Mouse (Mus musculus) left cerebral cortex, postnatal 25 days (tissue): ENCODE measurements at regions not wholly inside any gene's neighbourhood (a gene's known extent, or its start where the extent isn't known, plus 50 kb on each side); places are given as distances from the start of the nearest gene placed in this dataset.
"Not testable (repeated sequence)": the region's sequence is repeated elsewhere in the genome, so short reads cannot be mapped to it uniquely, and the experiment has no call there.

Source experiments
- DNase-seq, 2 experiments: peaks; one replicate each; pipeline ENCODE4 v3.0.0; 2022; ENCODE audit warnings: low spot score in 2 of 2, mixed read lengths in 1 of 2
- intact Hi-C: fragments of 180-260 bp; cut with DNase I; formaldehyde crosslinking; loops from one replicate; pipeline ENCODE4 v1.15.1; 2025

- DNase-seq, intact Hi-C loops: not testable (repeated sequence)
These were observed 536.8 kb upstream of the Cntn5 start for GRCm38 (mm10) chr9:11441241-11441997.

GRCm38 (mm10) chr9:11436443-11437167, 532.0 kb upstream of the Cntn5 start:
- intact Hi-C loops: loop anchor here (10.0 kb wide), 1 partner anchor 532 kb away; the partner anchor contains the start of gene Cntn5
- no peak for DNase-seq

- intact Hi-C loops: loop anchor here (10.0 kb wide), 1 partner anchor 531 kb away; the partner anchor contains the start of gene Cntn5
- DNase-seq: no peak
These were observed 531.4 kb upstream of the Cntn5 start for GRCm38 (mm10) chr9:11436014-11436413.

GRCm38 (mm10) chr9:11435019-11435418, 530.4 kb upstream of the Cntn5 start:
- intact Hi-C loops: loop anchor here (10.0 kb wide), 1 partner anchor 530 kb away; the partner anchor contains the start of gene Cntn5
- DNase-seq: peak; percentile 6 to 35

GRCm38 (mm10) chr9:11426473-11426872, 521.9 kb upstream of the Cntn5 start:
- DNase-seq: no peak
- intact Hi-C loops: no loop called here

GRCm38 (mm10) chr9:11396829-11397228, 492.3 kb upstream of the Cntn5 start:
- DNase-seq: no peak
- intact Hi-C loops: no loop called here

GRCm38 (mm10) chr9:11381648-11382075, 477.1 kb upstream of the Cntn5 start:
- intact Hi-C loops: no loop called here
- DNase-seq: no peak

GRCm38 (mm10) chr9:11380531-11380930, 476.0 kb upstream of the Cntn5 start:
- peak in 1 of 2 experiments; percentile 32 for DNase-seq
- intact Hi-C loops: no loop called here

- intact Hi-C loops: no loop called here
- no peak for DNase-seq
These were observed 473.5 kb upstream of the Cntn5 start for GRCm38 (mm10) chr9:11378046-11378445.

GRCm38 (mm10) chr9:11377586-11377985, 473.0 kb upstream of the Cntn5 start:
- intact Hi-C loops: no loop called here
- no peak for DNase-seq

GRCm38 (mm10) chr9:11373294-11373903, 468.8 kb upstream of the Cntn5 start:
- intact Hi-C loops: no loop called here
- peak in 1 of 2 experiments; percentile 10 for DNase-seq

GRCm38 (mm10) chr9:11368056-11368455, 463.5 kb upstream of the Cntn5 start:
- no peak for DNase-seq
- intact Hi-C loops: no loop called here

- intact Hi-C loops: no loop called here
- DNase-seq: no peak
These were observed 424.3 kb upstream of the Cntn5 start for GRCm38 (mm10) chr9:11328900-11329299.

GRCm38 (mm10) chr9:11317221-11317620, 412.6 kb upstream of the Cntn5 start:
- DNase-seq: no peak
- intact Hi-C loops: no loop called here

- intact Hi-C loops: not testable (repeated sequence)
These were observed 392.5 kb upstream of the Cntn5 start for GRCm38 (mm10) chr9:11297116-11297515.

GRCm38 (mm10) chr9:11285135-11285534, 380.6 kb upstream of the Cntn5 start:
- intact Hi-C loops: no loop called here
- peak in 1 of 2 experiments; percentile 3 for DNase-seq

More at GRCm38 (mm10) chr9:11297116-11297515, 392.5 kb upstream of the Cntn5 start:
- not testable (repeated sequence) for DNase-seq

- intact Hi-C loops: no loop called here
- peak in 1 of 2 experiments; percentile 6 for DNase-seq
These were observed 380.0 kb upstream of the Cntn5 start for GRCm38 (mm10) chr9:11284549-11284948.

GRCm38 (mm10) chr9:11279409-11280127, 375.0 kb upstream of the Cntn5 start:
- intact Hi-C loops: no loop called here
- DNase-seq: no peak

- no peak for DNase-seq
- intact Hi-C loops: no loop called here
These were observed 373.2 kb upstream of the Cntn5 start for GRCm38 (mm10) chr9:11277810-11278209.

GRCm38 (mm10) chr9:11276966-11277365, 372.4 kb upstream of the Cntn5 start:
- intact Hi-C loops: no loop called here
- DNase-seq: no peak
